Mouse (Mus musculus) neural tube, embryonic 11.5 days (tissue): ENCODE results near the gene Ptprd. TPM values are rescaled to one million over a fixed set of nuclear protein-coding genes. Genes with fewer than 3 reads are reported as not detected.

Experiments
- ATAC-seq: fragments of 200-750 bp; cut with Nextera tagmentation; 2 replicates; pipeline ENCODE4 v1.8.0; 2017; ENCODE audit warnings: moderate number of reproducible peaks, mild to moderate bottlenecking, moderate TSS enrichment, moderate library complexity; ENCODE audit not compliant: insufficient read depth, low FRiP score, low TSS enrichment
- DNase-seq: peaks from one replicate; pipeline ENCODE4 v3.0.0-alpha.2; 2015; ENCODE audit warnings: low spot score
- H3K27ac ChIP-seq: fragments of 300-500 bp; sonication (generic); 2 replicates; pipeline ENCODE4 v1.5.1; 2014; ENCODE audit warnings: low read depth, mild to moderate bottlenecking, low read length
- H3K27me3 ChIP-seq: fragments of 300-500 bp; sonication (generic); 2 replicates; pipeline ENCODE4 v1.6.1; 2014; ENCODE audit warnings: mild to moderate bottlenecking, low read length, mixed read lengths; ENCODE audit not compliant: control insufficient read depth, insufficient read depth
- H3K36me3 ChIP-seq: fragments of 300-500 bp; sonication (generic); 2 replicates; pipeline ENCODE4 v1.6.1; 2014; ENCODE audit warnings: mild to moderate bottlenecking, low read length, moderate library complexity, mixed read lengths; ENCODE audit not compliant: control insufficient read depth, insufficient read depth
- H3K4me1 ChIP-seq: fragments of 300-500 bp; sonication (generic); 2 replicates; pipeline ENCODE4 v1.6.1; 2014; ENCODE audit warnings: low read length, mixed read lengths; ENCODE audit not compliant: control insufficient read depth, insufficient read depth
- H3K4me2 ChIP-seq: fragments of 300-500 bp; sonication (generic); 2 replicates; pipeline ENCODE4 v1.6.1; 2014; ENCODE audit warnings: low read depth, mild to moderate bottlenecking, moderate library complexity
- H3K4me3 ChIP-seq: fragments of 300-500 bp; sonication (generic); 2 replicates; pipeline ENCODE4 v1.5.1; 2014; ENCODE audit warnings: low read depth, low read length
- H3K9ac ChIP-seq: fragments of 300-500 bp; sonication (generic); 2 replicates; pipeline ENCODE4 v1.6.1; 2014; ENCODE audit warnings: mild to moderate bottlenecking, low read length
- H3K9me3 ChIP-seq: fragments of 300-500 bp; sonication (generic); 2 replicates; pipeline ENCODE4 v1.6.1; 2016; ENCODE audit warnings: low read length; ENCODE audit not compliant: control insufficient read depth
- WGBS: fragments of 180-500 bp; shearing (Covaris S2); extraction: QIAGEN DNeasy Blood & Tissue Kit; methylation state at CpG from one replicate; pipeline ENCODE4 v1.1.7; 2014; 5-methylcytosine and 5-hydroxymethylcytosine counted together
- polyA plus RNA-seq: library from polyadenylated mRNA; unstranded; fragments of >200 nt; fragmentation: Nextera tagmentation; extraction: Ambion mirVana; gene quantifications from 2 replicates; pipeline ENCODE4 v1.2.1, GENCODE M21; 2014

Gene Ptprd
- polyA plus RNA-seq, 1 experiment from 2014 or later, result 41.2 TPM

GRCm38 (mm10) chr4:77077607-77078006, 1134.2 kb downstream of the Ptprd start:
- H3K9ac ChIP-seq, result no peak overlapping the region
- H3K4me3 ChIP-seq, result no peak overlapping the region
- no peaks in the 10 kb centered on the region for H3K4me1 ChIP-seq
- no peaks in the 10 kb centered on the region for H3K9me3 ChIP-seq
- WGBS, result 75% methylated on average over 4 of the region's 4 CpGs
- H3K27ac ChIP-seq, result no peak overlapping the region
- no peak for ATAC-seq
- H3K4me2 ChIP-seq, result no peak overlapping the region
- no peaks in the 10 kb centered on the region for H3K27me3 ChIP-seq
- no peak for DNase-seq
- H3K36me3 ChIP-seq, result no peaks in the 10 kb centered on the region

- H3K4me2 ChIP-seq, result no peak overlapping the region
- no peak overlapping the region for H3K4me3 ChIP-seq
- WGBS, result 87% methylated on average over 6 of the region's 6 CpGs
- H3K27ac ChIP-seq, result no peak overlapping the region
- DNase-seq, result no peak
- no peak for ATAC-seq
- no peaks in the 10 kb centered on the region for H3K9me3 ChIP-seq
- H3K4me1 ChIP-seq, result no peaks in the 10 kb centered on the region
- H3K36me3 ChIP-seq, result no peaks in the 10 kb centered on the region
- no peaks in the 10 kb centered on the region for H3K27me3 ChIP-seq
- H3K9ac ChIP-seq, result no peak overlapping the region
These were observed 1161.1 kb downstream of the Ptprd start for GRCm38 (mm10) chr4:77050536-77051207.

GRCm38 (mm10) chr4:77004483-77004882, 1207.3 kb downstream of the Ptprd start:
- no peak overlapping the region for H3K4me2 ChIP-seq
- no peaks in the 10 kb centered on the region for H3K4me1 ChIP-seq
- DNase-seq (no peak), ATAC-seq (no peak)
- WGBS, result 87% methylated on average over 1 of the region's 1 CpGs
- H3K4me3 ChIP-seq, result no peak overlapping the region
- no peak overlapping the region for H3K27ac ChIP-seq
- no peaks in the 10 kb centered on the region for H3K27me3 ChIP-seq
- no peak overlapping the region for H3K9ac ChIP-seq
- no peaks in the 10 kb centered on the region for H3K9me3 ChIP-seq
- no peaks in the 10 kb centered on the region for H3K36me3 ChIP-seq

- H3K9ac ChIP-seq, result no peak overlapping the region
- no peak overlapping the region for H3K4me3 ChIP-seq
- H3K27me3 ChIP-seq, result no peaks in the 10 kb centered on the region
- no peak overlapping the region for H3K27ac ChIP-seq
- H3K4me1 ChIP-seq, result no peaks in the 10 kb centered on the region
- no peak overlapping the region for H3K4me2 ChIP-seq
- no peaks in the 10 kb centered on the region for H3K36me3 ChIP-seq
- ATAC-seq (no peak), DNase-seq (no peak)
- no peaks in the 10 kb centered on the region for H3K9me3 ChIP-seq
- WGBS, result 93% methylated on average over 4 of the region's 4 CpGs
These were observed 1215.6 kb downstream of the Ptprd start for GRCm38 (mm10) chr4:76996172-76996571.

- ATAC-seq (no peak), DNase-seq (no peak)
- no peaks in the 10 kb centered on the region for H3K9me3 ChIP-seq
- H3K27ac ChIP-seq, result no peak overlapping the region
- no peak overlapping the region for H3K4me3 ChIP-seq
- no peak overlapping the region for H3K4me2 ChIP-seq
- no peak overlapping the region for H3K9ac ChIP-seq
- no peaks in the 10 kb centered on the region for H3K4me1 ChIP-seq
- 90% methylated on average over 1 of the region's 1 CpGs for whole genome bisulfite sequencing
- no peaks in the 10 kb centered on the region for H3K27me3 ChIP-seq
- H3K36me3 ChIP-seq, result no peaks in the 10 kb centered on the region
These were observed 1221.8 kb downstream of the Ptprd start for GRCm38 (mm10) chr4:76989961-76990360.

GRCm38 (mm10) chr4:76977056-76977809, 1234.5 kb downstream of the Ptprd start:
- H3K4me3 ChIP-seq, result no peak overlapping the region
- no peak overlapping the region for H3K4me2 ChIP-seq
- H3K9ac ChIP-seq, result no peak overlapping the region
- H3K27ac ChIP-seq, result no peak overlapping the region
- no peak for DNase-seq
- no peaks in the 10 kb centered on the region for H3K4me1 ChIP-seq
- no peaks in the 10 kb centered on the region for H3K27me3 ChIP-seq
- no peaks in the 10 kb centered on the region for H3K9me3 ChIP-seq
- ATAC-seq, result no peak
- 86% methylated on average over 3 of the region's 3 CpGs for WGBS
- no peaks in the 10 kb centered on the region for H3K36me3 ChIP-seq

GRCm38 (mm10) chr4:76948251-76948650, 1263.5 kb downstream of the Ptprd start:
- no peaks in the 10 kb centered on the region for H3K27me3 ChIP-seq
- no peak overlapping the region for H3K4me2 ChIP-seq
- ATAC-seq (peak; percentile 20; the same call in 1 of the 2 replicates), DNase-seq (peak; percentile 54)
- no peak overlapping the region for H3K4me3 ChIP-seq
- 51% methylated on average over 3 of the region's 3 CpGs for WGBS
- no peak overlapping the region for H3K27ac ChIP-seq
- H3K9me3 ChIP-seq, result no peaks in the 10 kb centered on the region
- H3K9ac ChIP-seq, result no peak overlapping the region
- H3K4me1 ChIP-seq, result no peaks in the 10 kb centered on the region
- H3K36me3 ChIP-seq, result no peaks in the 10 kb centered on the region

GRCm38 (mm10) chr4:76941382-76942360, 1270.1 kb downstream of the Ptprd start:
- no peak overlapping the region for H3K4me3 ChIP-seq
- no peak overlapping the region for H3K9ac ChIP-seq
- ATAC-seq, result no peak
- H3K9me3 ChIP-seq, result no peaks in the 10 kb centered on the region
- DNase-seq, result no peak
- no peaks in the 10 kb centered on the region for H3K4me1 ChIP-seq
- no peak overlapping the region for H3K4me2 ChIP-seq
- H3K27ac ChIP-seq, result no peak overlapping the region
- no peaks in the 10 kb centered on the region for H3K36me3 ChIP-seq
- no peaks in the 10 kb centered on the region for H3K27me3 ChIP-seq
- 91% methylated on average over 6 of the region's 6 CpGs for WGBS
